Mouse (Mus musculus): ENCODE data around the gene Cacna2d3. TPM values are rescaled to one million over a fixed set of nuclear protein-coding genes. Genes with fewer than 3 reads are reported as not detected.

The Cacna2d3 gene
- total and polyA plus RNA-seq, 3 experiments: not detected

DNA sequence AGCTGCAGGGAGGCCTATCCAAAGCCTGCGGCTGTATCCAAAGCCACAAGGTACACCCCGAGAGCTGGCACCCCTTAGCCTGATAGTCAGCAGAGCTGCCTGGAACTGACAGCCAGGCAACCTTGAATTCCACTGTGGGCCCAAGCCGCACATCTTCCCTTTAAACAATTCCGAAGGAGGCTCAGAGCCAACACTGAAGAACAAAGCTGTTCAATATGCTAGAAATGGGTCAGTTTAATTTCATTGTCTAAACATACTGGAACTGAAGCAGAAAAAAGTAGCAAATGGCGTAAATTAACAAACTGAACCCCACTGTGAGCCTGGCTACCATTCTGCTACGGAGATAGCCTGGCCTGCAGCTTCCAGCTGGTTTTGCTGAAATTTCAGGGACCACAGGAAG is 72.9 kb downstream of the Cacna2d3 start (continued):
- no peak for TF ChIP-seq USF2 (IDR thresholded peaks at IDR 0.05; ENCODE audit: borderline replicate concordance in 1 of 2, insufficient read depth in 1 of 2, low read depth in 1 of 2, low read length in 2 of 2)

DNA sequence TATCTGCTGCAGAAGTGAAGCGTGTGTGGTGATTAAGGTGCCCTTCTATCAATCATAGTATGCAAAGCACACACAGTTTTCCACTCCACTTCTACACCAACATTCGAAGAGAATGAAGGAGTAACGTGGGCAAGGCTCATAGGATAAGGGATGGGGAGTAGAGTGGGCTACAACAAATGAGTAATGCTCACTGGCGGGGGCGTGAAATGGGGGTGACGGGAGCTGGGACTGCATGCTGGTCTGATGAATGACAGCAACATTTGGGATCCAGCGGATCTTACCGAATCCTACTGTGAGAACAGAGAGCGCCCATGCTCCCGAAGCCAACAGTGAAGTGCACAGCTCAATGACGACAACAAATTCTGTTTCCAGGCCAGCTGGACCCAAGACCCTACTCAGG is 76.2 kb downstream of the Cacna2d3 start:
- TF ChIP-seq ZMIZ1 (IDR thresholded peaks at IDR 0.05; ENCODE audit: low read depth, low read length) (no peak), HCFC1 (IDR thresholded peaks at IDR 0.05; ENCODE audit: low read depth, low read length) (no peak), ZC3H11A (IDR thresholded peaks at IDR 0.05; ENCODE audit: low read depth, low read length) (no peak), GATA1 (IDR thresholded peaks at IDR 0.05; ENCODE audit: low read depth, low read length) (no peak), E2F4 (IDR thresholded peaks at IDR 0.05; ENCODE audit: borderline replicate concordance, low read depth, low read length) (no peak)
- H3K4me3 ChIP-seq (ENCODE audit: control insufficient read depth in 1 of 2, insufficient read depth in 1 of 2, low read depth in 2 of 2, low read length in 2 of 2): no peak overlapping the region
- no peaks in the 10 kb centered on the region for H3K9me3 ChIP-seq (replicated peaks; ENCODE audit: insufficient read depth, low read length)
- no peaks in the 10 kb centered on the region for H3K36me3 ChIP-seq (ENCODE audit: control insufficient read depth in 1 of 2, insufficient read depth in 2 of 2, low read length in 2 of 2)
- no peaks in the 10 kb centered on the region for H3K4me1 ChIP-seq (ENCODE audit: control insufficient read depth in 1 of 2, insufficient read depth in 2 of 2, low read length in 2 of 2)
- no peak for DNase-seq (ENCODE audit: low read depth, low spot score)
- no peak overlapping the region for H3K9ac ChIP-seq (ENCODE audit: control insufficient read depth, low read depth, low read length, poor library complexity, severe bottlenecking)
- no peaks in the 10 kb centered on the region for H3K27me3 ChIP-seq (ENCODE audit: control insufficient read depth in 1 of 2, insufficient read depth in 2 of 2, low read length in 2 of 2)
- no peaks in the 10 kb centered on the region for H3K79me2 ChIP-seq (ENCODE audit: control insufficient read depth, insufficient read depth, low read length, poor library complexity)
- no peak overlapping the region for H3K27ac ChIP-seq (ENCODE audit: control insufficient read depth, low read depth, low read length)

DNA sequence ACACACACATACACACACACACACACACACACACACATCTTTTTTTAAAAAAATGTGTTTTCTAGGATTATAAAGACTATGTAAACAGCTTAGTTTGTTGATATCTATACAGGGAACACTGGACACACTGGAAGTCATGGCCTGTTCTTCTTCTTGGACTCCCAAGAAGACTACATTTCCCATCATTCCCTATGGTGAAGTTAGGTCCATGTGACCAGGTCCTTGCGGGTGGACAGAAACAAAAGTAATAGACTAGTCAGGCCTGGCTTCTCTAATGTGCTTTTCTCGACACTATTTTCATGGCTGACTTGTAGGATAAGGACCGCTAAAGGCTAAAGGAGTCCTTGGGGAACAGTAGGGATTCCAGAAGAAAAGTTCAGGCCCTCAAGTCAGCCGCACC is 78.4 kb downstream of the Cacna2d3 start:
- Histone ChIP-seq H3K9me3 (replicated peaks; ENCODE audit: insufficient read depth, low read length) (no peaks in the 10 kb centered on the region), H3K79me2 (ENCODE audit: control insufficient read depth, insufficient read depth, low read length, poor library complexity) (no peaks in the 10 kb centered on the region), H3K27ac (ENCODE audit: control insufficient read depth, low read depth, low read length) (no peak overlapping the region), H3K9ac (ENCODE audit: control insufficient read depth, low read depth, low read length, poor library complexity, severe bottlenecking) (no peak overlapping the region), H3K4me1 (ENCODE audit: control insufficient read depth in 1 of 2, insufficient read depth in 2 of 2, low read length in 2 of 2) (no peaks in the 10 kb centered on the region), H3K27me3 (ENCODE audit: control insufficient read depth in 1 of 2, insufficient read depth in 2 of 2, low read length in 2 of 2) (no peaks in the 10 kb centered on the region), H3K36me3 (ENCODE audit: control insufficient read depth in 1 of 2, insufficient read depth in 2 of 2, low read length in 2 of 2) (no peaks in the 10 kb centered on the region), H3K4me3 (ENCODE audit: control insufficient read depth in 1 of 2, insufficient read depth in 1 of 2, low read depth in 2 of 2, low read length in 2 of 2) (no peak overlapping the region)
- TF ChIP-seq POLR2A (IDR thresholded peaks at IDR 0.05; ENCODE audit: control insufficient read depth in 1 of 2, insufficient read depth in 1 of 2, low read depth in 1 of 2, low read length in 2 of 2, poor library complexity in 1 of 2): no peak
- no peak for TF ChIP-seq RAD21 (IDR thresholded peaks at IDR 0.05; ENCODE audit: low read depth, low read length)
- no peak for TF ChIP-seq BHLHE40 (IDR thresholded peaks at IDR 0.05; ENCODE audit: borderline replicate concordance, low read depth, low read length)
- no peak for TF ChIP-seq TBP (IDR thresholded peaks at IDR 0.05; ENCODE audit: low read depth, low read length)
- TF ChIP-seq ZMIZ1 (IDR thresholded peaks at IDR 0.05; ENCODE audit: low read depth, low read length): no peak
- no peak for TF ChIP-seq POLR2AphosphoS5 (IDR thresholded peaks at IDR 0.05; ENCODE audit: borderline replicate concordance, low read depth, low read length)
- no peak for TF ChIP-seq RCOR1 (IDR thresholded peaks at IDR 0.05; ENCODE audit: low read depth, low read length)
- TF ChIP-seq TCF12 (IDR thresholded peaks at IDR 0.05; ENCODE audit: low read depth, low read length): no peak
- no peak for TF ChIP-seq CTCF (IDR thresholded peaks at IDR 0.05 in 2 of 3, conservative IDR thresholded peaks at IDR 0.05 in 1 of 3; ENCODE audit: control insufficient read depth in 1 of 3, insufficient read depth in 1 of 3, low read depth in 2 of 3, low read length in 3 of 3, poor library complexity in 1 of 3, severe bottlenecking in 1 of 3)
- TF ChIP-seq ELF1 (IDR thresholded peaks at IDR 0.05; ENCODE audit: low read depth, low read length): no peak
- TF ChIP-seq CHD1 (IDR thresholded peaks at IDR 0.05; ENCODE audit: low read depth, low read length): no peak
- no peak for TF ChIP-seq MYB (IDR thresholded peaks at IDR 0.05; ENCODE audit: low read depth, low read length)
- TF ChIP-seq MAFK (IDR thresholded peaks at IDR 0.05; ENCODE audit: borderline replicate concordance, low read depth, low read length): no peak
- no peak for TF ChIP-seq USF2 (IDR thresholded peaks at IDR 0.05; ENCODE audit: borderline replicate concordance in 1 of 2, insufficient read depth in 1 of 2, low read depth in 1 of 2, low read length in 2 of 2)
- TF ChIP-seq SIN3A (IDR thresholded peaks at IDR 0.05; ENCODE audit: low read length): no peak
- no peak for TF ChIP-seq KAT2A (conservative IDR thresholded peaks at IDR 0.05; ENCODE audit: low read depth, low read length)
- TF ChIP-seq MEF2A (IDR thresholded peaks at IDR 0.05; ENCODE audit: extremely low read depth, insufficient replicate concordance, low read depth, low read length, poor library complexity, severe bottlenecking): no peak
- DNase-seq (ENCODE audit: low read depth, low spot score): no peak

Data from MEL (cell line).